Mouse (Mus musculus) erythroid progenitor cell, adult 5-6 weeks (primary cell): ENCODE data around the gene Agap1. TPM values are rescaled to one million over a fixed set of nuclear protein-coding genes. Genes with fewer than 3 reads are reported as not detected.

Experiments used
- ATAC-seq: replicated peaks from 2 replicates; pipeline ENCODE4 v1.8.0; 2016; ENCODE audit warnings: moderate number of reproducible peaks, mild to moderate bottlenecking, moderate TSS enrichment, inconsistent platforms; ENCODE audit not compliant: poor library complexity, low FRiP score, severe bottlenecking
- total RNA-seq, 2 experiments: library from RNA; stranded (forward) in 1 of 2; stranded (reverse) in 1 of 2; fragments of 150-400 nt in 1 of 2; fragments of 186-747, 209-891 nt in 1 of 2; gene quantifications; 2 replicates each; pipeline versions ENCODE4 v1.2.3 to v1.2.4; 2015 to 2017; ENCODE audit warnings: low replicate concordance in 2 of 2

Gene Agap1
- total RNA-seq, 2 experiments from 2014 or later: 8.3 to 8.4 TPM

GRCm38 (mm10) chr1:89724957-89725356 is 270.4 kb downstream of the Agap1 start:
- no peak for ATAC-seq

- no peak for ATAC-seq
These were observed 273.9 kb downstream of the Agap1 start for GRCm38 (mm10) chr1:89728481-89728880.

GRCm38 (mm10) chr1:89730589-89731195 is 276.1 kb downstream of the Agap1 start:
- ATAC-seq: no peak

- no peak for ATAC-seq
These were observed 279.8 kb downstream of the Agap1 start for GRCm38 (mm10) chr1:89734368-89734767.

GRCm38 (mm10) chr1:89735146-89735545 is 280.5 kb downstream of the Agap1 start:
- no peak for ATAC-seq

- ATAC-seq: no peak
These were observed 281.4 kb downstream of the Agap1 start for GRCm38 (mm10) chr1:89736021-89736420.

- no peak for ATAC-seq
These were observed 284.6 kb downstream of the Agap1 start for GRCm38 (mm10) chr1:89739067-89739774.

GRCm38 (mm10) chr1:89739775-89740099 is 285.1 kb downstream of the Agap1 start:
- no peak for ATAC-seq

- no peak for ATAC-seq
These were observed 287.8 kb downstream of the Agap1 start for GRCm38 (mm10) chr1:89742359-89742758.

GRCm38 (mm10) chr1:89746171-89746570 is 291.6 kb downstream of the Agap1 start:
- ATAC-seq: no peak

GRCm38 (mm10) chr1:89749666-89750065 is 295.1 kb downstream of the Agap1 start:
- ATAC-seq: no peak

GRCm38 (mm10) chr1:89750495-89750894 is 295.9 kb downstream of the Agap1 start:
- no peak for ATAC-seq

- no peak for ATAC-seq
These were observed 296.3 kb downstream of the Agap1 start for GRCm38 (mm10) chr1:89750921-89751320.

- ATAC-seq: no peak
These were observed 296.7 kb downstream of the Agap1 start for GRCm38 (mm10) chr1:89751344-89751743.

GRCm38 (mm10) chr1:89752659-89753058 is 298.1 kb downstream of the Agap1 start:
- ATAC-seq: no peak

GRCm38 (mm10) chr1:89755358-89755757 is 300.8 kb downstream of the Agap1 start:
- no peak for ATAC-seq

GRCm38 (mm10) chr1:89756387-89756786 is 301.8 kb downstream of the Agap1 start:
- no peak for ATAC-seq

- ATAC-seq: no peak
These were observed 302.9 kb downstream of the Agap1 start for GRCm38 (mm10) chr1:89757545-89757944.

- no peak for ATAC-seq
These were observed 309.3 kb downstream of the Agap1 start for GRCm38 (mm10) chr1:89763912-89764311.

GRCm38 (mm10) chr1:89766891-89767290 is 312.3 kb downstream of the Agap1 start:
- no peak for ATAC-seq

GRCm38 (mm10) chr1:89769641-89770040 is 315.0 kb downstream of the Agap1 start:
- ATAC-seq: no peak

GRCm38 (mm10) chr1:89770298-89770697 is 315.7 kb downstream of the Agap1 start:
- ATAC-seq: no peak
